ENCODE assay signal across 25 mouse cellular contexts in genomic region chr19:33296338-33296737, GRCm38 (mm10).
DNase-seq lines count a peak whose midpoint lies in the region; ATAC-seq and TF ChIP-seq lines count a peak whose summit lies in the region.
"Had no signal": no experiment of that assay in that cellular context is flagged by ENCODE, and none has a peak within 500 bp of the region (broad histone marks: within the 10 kb centered on the region; RNA-seq: fewer than 3 reads in every experiment).

No protein-coding gene starts in this region.

- TF ChIP-seq CTCF in hindbrain, postnatal 0 days (IDR thresholded peaks at IDR 0.05; ENCODE audit: low read depth), result 0 out of 2 replicates have a peak, but pooled peaks have one; percentile 19
- TF ChIP-seq CTCF in midbrain, postnatal 0 days (IDR thresholded peaks at IDR 0.05), result peak; percentile 33; the same call in 1 of the 2 replicates
- no peak for TF ChIP-seq CTCF in heart, adult 2 months (IDR thresholded peaks at IDR 0.05)

- WGBS in hindbrain, postnatal 0 days, result 45% methylated on average over 2 of the region's 2 CpGs
- WGBS in hindbrain, embryonic 13.5 days, result 45% methylated on average over 2 of the region's 2 CpGs
- 50% methylated on average over 2 of the region's 2 CpGs for WGBS in midbrain, postnatal 0 days
- WGBS in midbrain, embryonic 15.5 days, result 44% methylated on average over 2 of the region's 2 CpGs
- 60% methylated on average over 2 of the region's 2 CpGs for WGBS in heart, adult 2 months

- no peaks in the 10 kb centered on the region for H3K27me3 ChIP-seq in hindbrain, postnatal 0 days (ENCODE audit: insufficient read depth, low read length)
- no peaks in the 10 kb centered on the region for H3K27me3 ChIP-seq in hindbrain, embryonic 13.5 days
- H3K27me3 ChIP-seq in midbrain, postnatal 0 days (ENCODE audit: insufficient read depth, low read length), result no peaks in the 10 kb centered on the region
- H3K27me3 ChIP-seq in midbrain, embryonic 15.5 days (replicated peaks), result no peaks in the 10 kb centered on the region
- H3K27me3 ChIP-seq in heart, adult 2 months (ENCODE audit: control insufficient read depth, insufficient read depth, low read length), result no peaks in the 10 kb centered on the region
- H3K27me3 ChIP-seq: heart, embryonic 15.5 days; hindbrain, embryonic 15.5 days; intestine, embryonic 15.5 days; limb, embryonic 13.5 days; liver, embryonic 12.5 days; midbrain, embryonic 12.5 days; neural tube, embryonic 12.5 days had no signal

- ATAC-seq in hindbrain, postnatal 0 days, result no peak
- ATAC-seq in hindbrain, embryonic 13.5 days (ENCODE audit: low FRiP score), result no peak
- ATAC-seq in midbrain, postnatal 0 days (ENCODE audit: low FRiP score), result no peak
- ATAC-seq in midbrain, embryonic 15.5 days (replicated peaks), result no peak
- ATAC-seq: activated CD4-positive, CD25-positive, alpha-beta regulatory T cell, adult 4 months; intestine, embryonic 15.5 days; liver, embryonic 12.5 days had no signal

- H3K27ac ChIP-seq in hindbrain, postnatal 0 days, result no peak overlapping the region
- no peak overlapping the region for H3K27ac ChIP-seq in hindbrain, embryonic 13.5 days
- no peak overlapping the region for H3K27ac ChIP-seq in midbrain, postnatal 0 days (ENCODE audit: low read depth, low read length)
- no peak overlapping the region for H3K27ac ChIP-seq in midbrain, embryonic 15.5 days
- H3K27ac ChIP-seq in heart, adult 2 months, result no peak overlapping the region
- H3K27ac ChIP-seq: forebrain, embryonic 10.5 days; heart, embryonic 15.5 days; hindbrain, embryonic 15.5 days; intestine, embryonic 15.5 days; layer of hippocampus, adult 2 months; limb, embryonic 13.5 days; liver, embryonic 12.5 days; midbrain, embryonic 12.5 days; neural tube, embryonic 12.5 days had no signal

- no peak overlapping the region for H3K4me3 ChIP-seq in hindbrain, postnatal 0 days (ENCODE audit: low read length)
- H3K4me3 ChIP-seq in hindbrain, embryonic 13.5 days, result no peak overlapping the region
- no peak overlapping the region for H3K4me3 ChIP-seq in midbrain, postnatal 0 days (ENCODE audit: low read depth, low read length)
- H3K4me3 ChIP-seq in midbrain, embryonic 15.5 days, result no peak overlapping the region
- H3K4me3 ChIP-seq in heart, adult 2 months, result no peak overlapping the region
- H3K4me3 ChIP-seq: forebrain, embryonic 10.5 days; heart, embryonic 15.5 days; hindbrain, embryonic 15.5 days; intestine, embryonic 15.5 days; layer of hippocampus, adult 2 months; limb, embryonic 13.5 days; liver, embryonic 12.5 days; midbrain, embryonic 12.5 days; neural tube, embryonic 12.5 days had no signal

- no peaks in the 10 kb centered on the region for H3K9me3 ChIP-seq in hindbrain, postnatal 0 days (ENCODE audit: low read length)
- H3K9me3 ChIP-seq in hindbrain, embryonic 13.5 days, result no peaks in the 10 kb centered on the region
- H3K9me3 ChIP-seq in midbrain, postnatal 0 days (ENCODE audit: low read length), result no peaks in the 10 kb centered on the region
- H3K9me3 ChIP-seq in midbrain, embryonic 15.5 days, result no peaks in the 10 kb centered on the region
- H3K9me3 ChIP-seq: forebrain, embryonic 10.5 days; heart, embryonic 15.5 days; hindbrain, embryonic 15.5 days; intestine, embryonic 15.5 days; limb, embryonic 13.5 days; liver, embryonic 12.5 days; midbrain, embryonic 12.5 days; neural tube, embryonic 12.5 days had no signal

- no peak overlapping the region for H3K9ac ChIP-seq in hindbrain, postnatal 0 days (replicated peaks; ENCODE audit: low read length)
- H3K9ac ChIP-seq in hindbrain, embryonic 13.5 days, result no peak overlapping the region
- H3K9ac ChIP-seq in midbrain, postnatal 0 days (replicated peaks; ENCODE audit: low read length, poor library complexity, severe bottlenecking), result no peak overlapping the region
- no peak overlapping the region for H3K9ac ChIP-seq in midbrain, embryonic 15.5 days
- H3K9ac ChIP-seq in heart, adult 2 months (ENCODE audit: low read depth, low read length), result no peak overlapping the region
- H3K9ac ChIP-seq: heart, embryonic 15.5 days; hindbrain, embryonic 15.5 days; intestine, embryonic 15.5 days; limb, embryonic 13.5 days; liver, embryonic 12.5 days; midbrain, embryonic 12.5 days; neural tube, embryonic 12.5 days had no signal

- TF ChIP-seq EP300 in heart, adult 2 months (IDR thresholded peaks at IDR 0.05; ENCODE audit: insufficient read depth, low read depth, low read length), result no peak

- intact Hi-C loops in heart, adult 2 months (cut with DNase I), result no loop called here

- no peak overlapping the region for H3K4me2 ChIP-seq in hindbrain, postnatal 0 days (ENCODE audit: low read depth, low read length)
- no peak overlapping the region for H3K4me2 ChIP-seq in hindbrain, embryonic 13.5 days
- H3K4me2 ChIP-seq in midbrain, postnatal 0 days (ENCODE audit: low read depth, low read length, poor library complexity, severe bottlenecking), result no peak overlapping the region
- H3K4me2 ChIP-seq in midbrain, embryonic 15.5 days, result no peak overlapping the region
- H3K4me2 ChIP-seq: heart, embryonic 15.5 days; hindbrain, embryonic 15.5 days; intestine, embryonic 15.5 days; limb, embryonic 13.5 days; liver, embryonic 12.5 days; midbrain, embryonic 12.5 days; neural tube, embryonic 12.5 days had no signal

- no peak for TF ChIP-seq POLR2A in heart, adult 2 months (IDR thresholded peaks at IDR 0.05; ENCODE audit: insufficient read depth, low read depth, low read length)

- no peaks in the 10 kb centered on the region for H3K79me2 ChIP-seq in heart, adult 2 months (replicated peaks; ENCODE audit: control insufficient read depth, insufficient read depth, low read length)

- H3K36me3 ChIP-seq in hindbrain, postnatal 0 days (ENCODE audit: insufficient read depth, low read length), result no peaks in the 10 kb centered on the region
- no peaks in the 10 kb centered on the region for H3K36me3 ChIP-seq in hindbrain, embryonic 13.5 days
- no peaks in the 10 kb centered on the region for H3K36me3 ChIP-seq in midbrain, postnatal 0 days (ENCODE audit: insufficient read depth, low read length)
- H3K36me3 ChIP-seq in midbrain, embryonic 15.5 days (replicated peaks), result no peaks in the 10 kb centered on the region
- no peaks in the 10 kb centered on the region for H3K36me3 ChIP-seq in heart, adult 2 months (ENCODE audit: control insufficient read depth, insufficient read depth, low read length)
- H3K36me3 ChIP-seq: forebrain, embryonic 10.5 days; heart, embryonic 15.5 days; hindbrain, embryonic 15.5 days; intestine, embryonic 15.5 days; limb, embryonic 13.5 days; liver, embryonic 12.5 days; midbrain, embryonic 12.5 days; neural tube, embryonic 12.5 days had no signal

- peak; percentile 7 for DNase-seq in hindbrain, postnatal 0 days (ENCODE audit: low spot score)
- DNase-seq in midbrain, postnatal 0 days (ENCODE audit: low spot score), result peak; percentile 15
- peak; percentile 24 for DNase-seq in NIH3T3 (ENCODE audit: low read depth)
- no peak for DNase-seq in heart, adult 2 months
- DNase-seq in thymus, postnatal 25 days, result no peak
- DNase-seq: adrenal gland, adult 8-10 months; cerebellum, adult 18-20 months; cerebellum, postnatal 14 days; gastrocnemius, postnatal 36 days; heart, postnatal 4 days; kidney, postnatal 25 days; lung, adult 18-20 months; thymus, postnatal 36 days had no signal

- no peaks in the 10 kb centered on the region for H3K4me1 ChIP-seq in hindbrain, postnatal 0 days (ENCODE audit: insufficient read depth, low read length)
- H3K4me1 ChIP-seq in hindbrain, embryonic 13.5 days (replicated peaks), result no peaks in the 10 kb centered on the region
- H3K4me1 ChIP-seq in midbrain, postnatal 0 days (ENCODE audit: insufficient read depth, low read length), result no peaks in the 10 kb centered on the region
- no peaks in the 10 kb centered on the region for H3K4me1 ChIP-seq in midbrain, embryonic 15.5 days
- no peaks in the 10 kb centered on the region for H3K4me1 ChIP-seq in heart, adult 2 months (ENCODE audit: control insufficient read depth, insufficient read depth, low read length)
- H3K4me1 ChIP-seq: heart, embryonic 15.5 days; hindbrain, embryonic 15.5 days; intestine, embryonic 15.5 days; limb, embryonic 13.5 days; liver, embryonic 12.5 days; midbrain, embryonic 12.5 days; neural tube, embryonic 12.5 days had no signal

Comparison
In these comparisons a context has a peak if more than half of its experiments do, and no peak if none do; other contexts are left out.
1. DNase-seq: peak in hindbrain, postnatal 0 days (single experiment), midbrain, postnatal 0 days (single experiment) and NIH3T3 (single experiment); none in heart, adult 2 months (0 of 2) and thymus, postnatal 25 days (single experiment).